In genomic region chr4:57249108-57249507, GRCm38 (mm10) we compare ENCODE assay signal across 17 mouse cellular contexts. TPM values are rescaled to one million over a fixed set of nuclear protein-coding genes. Genes with fewer than 3 reads are reported as not detected.
DNase-seq lines count a peak whose midpoint lies in the region; ATAC-seq and TF ChIP-seq lines count a peak whose summit lies in the region.
"Had no signal": no experiment of that assay in that cellular context is flagged by ENCODE, and none has a peak within 500 bp of the region (broad histone marks: within the 10 kb centered on the region; RNA-seq: fewer than 3 reads in every experiment).

No protein-coding gene starts in this region.

- H3K4me1 ChIP-seq in hindbrain, embryonic 11.5 days (replicated peaks; ENCODE audit: control insufficient read depth, insufficient read depth, low read length) = 0 out of 2 replicates have a peak, but pooled peaks cover 2% of the 10 kb centered on the region
- H3K4me1 ChIP-seq in hindbrain, embryonic 13.5 days (replicated peaks) = peaks cover 9% of the 10 kb centered on the region
- H3K4me1 ChIP-seq in heart, postnatal 0 days (ENCODE audit: control insufficient read depth, insufficient read depth) = peaks cover 11% of the 10 kb centered on the region
- peaks cover 8% of the 10 kb centered on the region for H3K4me1 ChIP-seq in neural tube, embryonic 12.5 days
- H3K4me1 ChIP-seq in lung, adult 2 months (ENCODE audit: control insufficient read depth, insufficient read depth, low read length) = no peaks in the 10 kb centered on the region
- H3K4me1 ChIP-seq: forebrain, embryonic 13.5 days had no signal

- TF ChIP-seq CTCF in heart, postnatal 0 days (IDR thresholded peaks at IDR 0.05; ENCODE audit: low read depth) = no peak
- TF ChIP-seq CTCF in lung, adult 2 months (IDR thresholded peaks at IDR 0.05; ENCODE audit: insufficient read depth, low read length) = no peak

- no peak overlapping the region for H3K9ac ChIP-seq in hindbrain, embryonic 11.5 days (ENCODE audit: low read depth, low read length)
- no peak overlapping the region for H3K9ac ChIP-seq in hindbrain, embryonic 13.5 days
- no peak overlapping the region for H3K9ac ChIP-seq in heart, postnatal 0 days (replicated peaks; ENCODE audit: low read depth, low read length)
- no peak overlapping the region for H3K9ac ChIP-seq in neural tube, embryonic 12.5 days
- H3K9ac ChIP-seq: forebrain, embryonic 13.5 days had no signal

- H3K4me3 ChIP-seq in hindbrain, embryonic 11.5 days (ENCODE audit: low read depth, low read length) = no peak overlapping the region
- H3K4me3 ChIP-seq in hindbrain, embryonic 13.5 days = no peak overlapping the region
- no peak overlapping the region for H3K4me3 ChIP-seq in heart, postnatal 0 days (ENCODE audit: low read depth, low read length)
- H3K4me3 ChIP-seq in neural tube, embryonic 12.5 days = no peak overlapping the region
- no peak overlapping the region for H3K4me3 ChIP-seq in lung, adult 2 months (replicated peaks; ENCODE audit: extremely low read depth, low read depth, low read length)
- H3K4me3 ChIP-seq: forebrain, embryonic 13.5 days had no signal

- H3K27me3 ChIP-seq in hindbrain, embryonic 11.5 days (ENCODE audit: control insufficient read depth, insufficient read depth, low read length) = no peaks in the 10 kb centered on the region
- no peaks in the 10 kb centered on the region for H3K27me3 ChIP-seq in hindbrain, embryonic 13.5 days
- H3K27me3 ChIP-seq in heart, postnatal 0 days (ENCODE audit: control insufficient read depth, insufficient read depth, low read length) = no peaks in the 10 kb centered on the region
- H3K27me3 ChIP-seq in neural tube, embryonic 12.5 days (replicated peaks) = no peaks in the 10 kb centered on the region
- H3K27me3 ChIP-seq: forebrain, embryonic 13.5 days had no signal

- TF ChIP-seq POLR2A in lung, adult 2 months (IDR thresholded peaks at IDR 0.05; ENCODE audit: borderline replicate concordance, extremely low read depth, low read depth, low read length) = no peak

- peak; percentile 64 for ATAC-seq in hindbrain, embryonic 11.5 days (ENCODE audit: low FRiP score)
- no peak for ATAC-seq in hindbrain, embryonic 13.5 days (ENCODE audit: low FRiP score)
- ATAC-seq in heart, postnatal 0 days (ENCODE audit: insufficient read depth, low read depth) = no peak
- ATAC-seq in neural tube, embryonic 12.5 days (ENCODE audit: low FRiP score, low read depth) = 0 out of 2 replicates have a peak, but pooled peaks have one; percentile 21
- ATAC-seq: forebrain, embryonic 13.5 days; lung, postnatal 0 days had no signal

- peak; percentile 24 for DNase-seq in adrenal gland, postnatal 14 days
- DNase-seq in adrenal gland, adult 8-10 months = no peak
- peak; percentile 51 for DNase-seq in hindbrain, embryonic 11.5 days (ENCODE audit: low spot score)
- DNase-seq in heart, postnatal 0 days (ENCODE audit: low spot score) = no peak
- no peak for DNase-seq in cerebellum, postnatal 10 days
- no peak for DNase-seq in lung, adult 2 months
- DNase-seq: cerebellum, adult 9-10 months; kidney, adult 11 months; kidney, postnatal 36 days; layer of hippocampus, postnatal 36 days; thymus, postnatal 4 days had no signal

- H3K27ac ChIP-seq in hindbrain, embryonic 11.5 days (ENCODE audit: low read depth, low read length) = peak overlapping the region; percentile 58; the same call in 1 of the 2 replicates
- no peak overlapping the region for H3K27ac ChIP-seq in hindbrain, embryonic 13.5 days
- 0 out of 2 replicates have a peak overlapping the region, but pooled peaks have one; percentile 17 for H3K27ac ChIP-seq in heart, postnatal 0 days (ENCODE audit: low read depth)
- no peak overlapping the region for H3K27ac ChIP-seq in neural tube, embryonic 12.5 days
- H3K27ac ChIP-seq: forebrain, embryonic 13.5 days; stomach, postnatal 0 days had no signal

- WGBS in hindbrain, embryonic 11.5 days = 27% methylated on average over 8 of the region's 8 CpGs
- 27% methylated on average over 8 of the region's 8 CpGs for WGBS in hindbrain, embryonic 13.5 days
- 32% methylated on average over 8 of the region's 8 CpGs for WGBS in heart, postnatal 0 days
- 15% methylated on average over 8 of the region's 8 CpGs for WGBS in neural tube, embryonic 12.5 days
- WGBS in lung, adult 2 months = 63% methylated on average over 8 of the region's 8 CpGs

- H3K4me2 ChIP-seq in hindbrain, embryonic 11.5 days (replicated peaks; ENCODE audit: low read depth, low read length) = no peak overlapping the region; the same call in 1 of the 2 replicates
- no peak overlapping the region for H3K4me2 ChIP-seq in hindbrain, embryonic 13.5 days
- no peak overlapping the region for H3K4me2 ChIP-seq in heart, postnatal 0 days (ENCODE audit: low read depth, low read length)
- H3K4me2 ChIP-seq in neural tube, embryonic 12.5 days (replicated peaks) = no peak overlapping the region; the same call in 1 of the 2 replicates
- H3K4me2 ChIP-seq: forebrain, embryonic 13.5 days; liver, embryonic 11.5 days had no signal

- no peaks in the 10 kb centered on the region for H3K36me3 ChIP-seq in hindbrain, embryonic 11.5 days (ENCODE audit: control insufficient read depth, insufficient read depth, low read length)
- H3K36me3 ChIP-seq in hindbrain, embryonic 13.5 days = no peaks in the 10 kb centered on the region
- no peaks in the 10 kb centered on the region for H3K36me3 ChIP-seq in heart, postnatal 0 days (replicated peaks; ENCODE audit: control insufficient read depth, insufficient read depth, low read length)
- H3K36me3 ChIP-seq in neural tube, embryonic 12.5 days = no peaks in the 10 kb centered on the region

- no peaks in the 10 kb centered on the region for H3K9me3 ChIP-seq in hindbrain, embryonic 11.5 days (ENCODE audit: control insufficient read depth, low read length)
- H3K9me3 ChIP-seq in hindbrain, embryonic 13.5 days = no peaks in the 10 kb centered on the region
- H3K9me3 ChIP-seq in heart, postnatal 0 days (replicated peaks; ENCODE audit: control insufficient read depth, low read length) = no peaks in the 10 kb centered on the region
- no peaks in the 10 kb centered on the region for H3K9me3 ChIP-seq in neural tube, embryonic 12.5 days
- H3K9me3 ChIP-seq: forebrain, embryonic 13.5 days had no signal

- TF ChIP-seq EP300 in heart, postnatal 0 days (IDR thresholded peaks at IDR 0.05; ENCODE audit: low read depth) = no peak

RNA-seq across cellular contexts. Expression of gene Ptpn3, which starts 52.5 kb away (rescaled TPM):
- 19.0 and 26.2 TPM in 2 replicates for total RNA-seq in adrenal gland, postnatal 14 days (2021)
- 10 to 100 TPM; 31.1 to 57.6 (median 40.2) TPM for total RNA-seq in adrenal gland, adult 8-10 months (2022)
- 1.9 and 3.4 TPM in 2 replicates for polyA plus RNA-seq in hindbrain, embryonic 11.5 days (2014; fragmentation: Nextera tagmentation; extraction: Ambion mirVana)
- 3.9 and 4.5 TPM in 2 replicates for polyA plus RNA-seq in hindbrain, embryonic 13.5 days (2015; fragmentation: Nextera tagmentation; extraction: Ambion mirVana)
- 1.0 and 3.4 TPM in 2 replicates for total RNA-seq in heart, postnatal 0 days (2014; rRNA removed; ENCODE audit: low replicate concordance)
- 2.2 and 2.3 TPM in 2 replicates for polyA plus RNA-seq in heart, postnatal 0 days (2015; fragmentation: Nextera tagmentation; extraction: Ambion mirVana)
- polyA plus RNA-seq in neural tube, embryonic 12.5 days (2016; fragmentation: Nextera tagmentation; extraction: Ambion mirVana) = 5.4 and 5.8 TPM in 2 replicates
- 7.8 and 10.8 TPM in 2 replicates for polyA plus RNA-seq in lung, adult 2 months (2012; rRNA removed)

Comparison
In these comparisons a context has a peak if more than half of its experiments do, and no peak if none do; other contexts are left out.
1. DNase-seq: peak in adrenal gland, postnatal 14 days (single experiment) and hindbrain, embryonic 11.5 days (single experiment); none in adrenal gland, adult 8-10 months (single experiment), heart, postnatal 0 days (single experiment), cerebellum, postnatal 10 days (0 of 2) and lung, adult 2 months (single experiment).
2. ATAC-seq: peak in hindbrain, embryonic 11.5 days (single experiment) and neural tube, embryonic 12.5 days (single experiment); none in hindbrain, embryonic 13.5 days (single experiment) and heart, postnatal 0 days (single experiment).
3. H3K27ac ChIP-seq: peak in hindbrain, embryonic 11.5 days (single experiment) and heart, postnatal 0 days (single experiment); none in hindbrain, embryonic 13.5 days (single experiment) and neural tube, embryonic 12.5 days (single experiment).